Mouse (Mus musculus) spleen, adult 12 weeks (tissue): Measurements from ENCODE around the gene Nfatc2.

Experiments
- DNase-seq: peaks from one replicate; pipeline ENCODE4 v3.0.0; 2022; ENCODE audit warnings: low spot score

Nfatc2 gene

DNA sequence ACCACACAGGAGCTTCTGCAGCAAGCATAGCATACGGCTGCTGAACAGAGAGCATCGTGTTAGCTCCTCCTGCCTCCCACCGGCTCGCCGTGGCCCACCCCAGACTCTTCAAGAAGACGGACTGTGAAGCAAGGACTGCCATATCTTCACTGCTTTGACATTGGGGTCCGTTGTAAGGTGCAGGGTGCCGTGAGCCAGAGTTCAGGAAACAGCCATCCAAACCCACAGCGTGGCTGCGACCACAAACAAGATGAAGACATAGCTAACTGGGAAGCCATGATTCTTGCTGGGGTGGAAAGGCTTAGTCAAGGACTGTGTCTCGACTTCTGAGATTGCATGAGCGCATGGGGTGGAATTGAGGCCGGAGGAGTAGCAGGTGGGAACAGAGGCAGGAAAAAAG lies 111.5 kb downstream of the Nfatc2 start:
- no peak for DNase-seq

DNA sequence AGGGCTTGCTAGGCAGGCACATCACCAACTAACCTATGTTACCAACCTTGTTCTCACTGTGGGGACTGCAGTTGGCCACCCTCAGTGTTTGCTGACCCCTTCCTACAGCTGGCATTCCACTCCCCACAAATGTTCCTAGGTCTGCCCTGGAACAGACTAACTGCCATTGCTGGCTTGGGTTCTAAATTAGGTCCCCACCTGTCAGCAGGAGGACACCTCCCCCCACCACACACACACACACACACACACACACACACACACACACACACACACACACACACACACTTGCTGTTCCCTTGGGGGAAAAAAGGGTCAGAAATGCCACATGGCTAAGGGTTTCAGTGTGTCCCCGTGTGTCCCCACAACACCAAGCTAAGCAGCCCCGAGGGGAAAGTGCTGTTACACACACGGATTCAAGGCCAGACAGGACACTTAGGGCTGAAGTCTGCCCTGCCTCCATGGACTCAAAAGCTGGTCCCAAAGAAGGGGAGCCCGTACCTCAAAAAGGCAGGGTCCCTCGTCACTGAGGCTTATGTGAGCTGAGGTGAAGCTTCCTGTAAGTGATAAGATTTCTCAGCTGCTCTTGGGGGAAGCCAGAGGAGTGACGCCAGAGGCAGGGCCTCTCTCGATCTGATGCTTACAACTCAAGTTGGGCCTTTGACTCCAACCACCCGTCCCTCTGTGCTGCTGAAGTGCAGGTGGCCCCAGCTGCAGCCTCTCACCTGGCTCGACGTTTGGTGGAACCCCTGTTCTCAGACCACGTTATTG lies 113.1 kb downstream of the Nfatc2 start:
- no peak for DNase-seq

DNA sequence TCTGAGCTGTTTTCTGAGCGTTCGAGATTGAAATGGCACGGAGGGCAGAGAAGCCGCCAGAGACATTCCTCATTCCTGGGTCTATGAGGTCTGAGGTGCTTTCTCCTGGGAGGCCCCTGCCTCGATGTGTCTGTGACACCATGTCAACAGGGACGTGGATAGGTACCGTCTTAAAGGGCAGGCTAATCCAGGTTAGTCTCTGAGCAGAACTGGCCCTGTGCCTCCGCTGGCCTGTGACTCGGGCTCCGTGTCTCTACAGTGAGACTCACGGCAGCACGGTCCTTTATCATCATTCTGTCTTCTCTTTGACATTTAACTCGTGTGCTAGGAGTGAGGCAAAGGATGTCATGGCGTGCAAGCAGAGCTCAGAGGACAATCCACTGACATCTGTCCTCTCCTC lies 120.3 kb downstream of the Nfatc2 start:
- no peak for DNase-seq

DNA sequence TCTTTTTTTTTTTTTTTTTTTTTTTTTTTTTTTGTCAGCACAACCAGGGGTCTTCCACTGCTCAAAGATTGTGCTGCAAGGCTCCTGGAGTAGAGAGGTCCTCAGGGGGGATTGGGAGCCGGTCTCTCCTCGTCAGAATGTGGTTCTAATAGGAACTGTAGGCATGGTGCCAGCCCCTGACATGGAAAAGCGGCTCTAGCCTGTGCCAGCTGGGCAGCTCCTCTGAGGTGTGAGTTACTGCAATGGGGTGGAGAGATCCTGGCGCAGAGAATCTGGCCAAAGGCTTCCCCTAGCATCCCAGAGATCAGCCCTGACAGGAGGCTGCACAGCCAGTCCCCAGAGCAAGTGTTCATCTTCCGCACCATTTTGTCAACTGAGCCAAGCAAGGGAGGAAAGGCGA lies 120.8 kb downstream of the Nfatc2 start:
- DNase-seq = no peak

DNA sequence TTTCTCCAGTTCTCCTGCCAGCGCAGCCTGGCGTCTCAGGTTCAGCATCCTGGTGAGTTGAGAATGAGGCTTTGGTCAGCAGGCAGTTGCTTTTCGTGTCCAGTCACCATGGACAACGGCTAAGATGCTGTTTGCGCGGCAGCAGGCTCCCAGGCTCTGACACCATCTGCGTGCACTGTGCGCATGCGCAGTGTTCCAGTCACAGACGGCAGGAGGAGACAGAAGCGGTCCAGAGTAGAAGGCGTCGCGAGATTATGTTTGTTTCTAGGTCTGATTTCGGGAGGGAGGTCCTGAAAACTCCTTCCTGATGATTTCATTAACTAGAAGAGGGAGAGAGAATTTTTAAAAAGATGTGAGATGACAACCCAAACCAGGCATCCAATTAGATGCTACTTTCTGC lies 121.5 kb downstream of the Nfatc2 start:
- no peak for DNase-seq

DNA sequence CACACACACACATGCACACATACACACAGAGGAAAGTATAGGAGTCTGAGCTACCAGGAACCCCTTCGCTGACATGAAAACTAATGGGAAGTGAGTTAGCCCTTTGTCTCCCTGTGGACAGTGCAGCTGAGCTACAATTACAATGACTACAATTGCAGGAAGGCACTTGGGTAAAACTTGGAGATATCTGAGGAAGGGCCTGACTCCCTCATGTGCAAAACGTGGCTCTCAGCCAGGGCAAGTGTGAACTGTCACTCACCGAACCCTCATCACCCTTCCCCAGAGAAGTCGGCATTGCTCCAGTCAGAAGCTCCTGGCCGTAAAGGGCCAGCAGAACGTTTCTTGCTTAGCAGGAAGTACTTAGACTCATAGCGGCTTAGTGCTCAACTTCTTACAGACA lies 123.0 kb downstream of the Nfatc2 start:
- DNase-seq = no peak

DNA sequence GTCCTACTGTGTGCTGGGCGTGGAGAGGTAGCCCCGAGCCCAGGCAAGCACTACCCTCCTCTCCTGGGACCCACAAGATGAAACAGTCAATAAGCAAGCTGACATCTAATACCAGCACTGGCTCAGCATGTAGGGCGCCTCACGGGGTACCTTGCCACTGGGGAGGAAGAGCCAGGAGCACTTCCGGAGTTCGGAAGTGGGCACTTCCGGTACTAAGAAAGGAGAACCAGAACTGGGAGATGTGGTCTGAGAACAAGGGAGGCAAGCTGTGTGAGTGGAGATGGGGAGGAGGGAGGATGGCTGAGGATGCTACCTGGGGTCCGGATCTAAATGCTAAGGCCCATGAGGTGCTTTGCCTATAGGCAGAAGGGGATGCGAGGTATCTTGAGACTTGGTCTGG lies 128.0 kb downstream of the Nfatc2 start:
- no peak for DNase-seq

DNA sequence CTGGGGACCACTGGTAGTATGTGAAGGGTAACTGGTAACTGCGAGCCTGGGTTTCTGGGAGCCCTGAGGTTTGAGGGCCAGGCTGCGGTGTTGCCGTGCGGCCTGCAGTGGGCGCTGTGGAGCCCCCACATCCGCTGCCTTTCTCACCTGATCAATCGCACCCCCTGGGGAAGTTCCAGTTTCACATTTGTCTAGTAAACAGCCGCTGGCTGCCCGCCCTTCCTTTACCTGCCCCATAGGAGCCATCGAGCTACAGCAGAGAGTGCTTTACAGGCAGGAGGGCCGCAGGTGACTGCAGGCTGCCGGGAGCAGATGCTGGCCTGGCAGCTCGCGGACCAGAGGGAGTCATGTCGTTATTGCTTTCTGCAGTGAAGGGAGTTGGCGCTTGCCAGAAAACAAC lies 128.6 kb downstream of the Nfatc2 start:
- DNase-seq = peak; percentile 63

DNA sequence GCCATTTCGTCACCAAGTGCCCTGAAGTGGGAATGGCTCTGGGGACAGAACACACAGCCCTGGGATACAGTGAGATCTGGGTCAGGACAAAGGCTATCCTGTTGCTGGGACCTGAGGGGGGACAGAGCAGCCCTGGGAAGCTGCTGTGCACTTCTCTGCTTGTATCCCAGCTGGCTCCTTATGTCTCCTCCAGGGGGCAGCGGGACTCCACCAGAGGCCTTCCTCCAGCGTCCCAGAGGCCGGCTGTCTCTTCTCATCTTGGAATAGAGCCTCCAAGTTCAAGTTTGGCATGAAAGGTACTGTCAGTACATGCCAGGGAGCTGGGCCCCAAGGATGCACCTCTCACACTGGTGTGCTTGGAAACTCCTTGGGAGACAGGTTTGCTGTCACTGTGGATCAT lies 132.4 kb downstream of the Nfatc2 start:
- peak; percentile 8 for DNase-seq

DNA sequence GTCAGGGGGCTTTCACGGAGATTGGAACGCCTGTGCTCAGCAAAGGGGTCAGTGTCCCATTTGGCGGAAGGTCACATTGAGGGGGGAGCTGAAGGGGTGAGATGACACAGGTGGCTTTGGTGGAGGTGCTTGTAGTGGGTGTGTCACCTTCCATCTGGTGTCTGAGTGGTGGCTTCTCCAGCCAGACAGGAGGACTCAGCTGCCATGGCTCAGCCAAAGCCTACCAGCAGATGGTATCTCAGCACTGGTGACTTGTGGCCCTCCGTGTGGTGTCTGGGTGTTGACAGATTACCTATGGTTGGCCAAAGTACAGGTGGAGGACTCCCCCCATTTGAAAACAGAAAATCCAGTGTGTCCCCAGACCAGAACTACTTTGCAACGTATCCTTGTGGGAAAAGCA lies 134.3 kb downstream of the Nfatc2 start:
- no peak for DNase-seq

DNA sequence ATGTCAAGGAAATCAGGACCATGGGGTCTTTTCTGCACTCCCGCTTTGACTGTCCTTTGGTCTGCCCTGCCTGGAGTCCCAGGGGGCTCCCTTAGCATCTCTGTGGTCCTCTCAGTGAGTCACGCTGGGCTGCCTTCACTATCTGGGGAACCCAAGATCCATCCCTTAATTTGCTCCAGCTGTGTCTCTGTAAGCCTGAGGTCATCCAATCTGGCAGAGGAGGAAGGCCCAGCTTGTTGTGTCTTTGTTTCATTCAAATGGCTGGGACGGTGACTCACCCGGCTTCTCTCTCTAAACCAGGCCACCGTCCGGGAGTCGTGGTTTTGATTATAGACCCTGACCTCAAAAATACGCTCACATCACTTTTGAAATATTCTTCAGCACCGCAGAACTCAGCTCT lies 135.4 kb downstream of the Nfatc2 start:
- no peak for DNase-seq

DNA sequence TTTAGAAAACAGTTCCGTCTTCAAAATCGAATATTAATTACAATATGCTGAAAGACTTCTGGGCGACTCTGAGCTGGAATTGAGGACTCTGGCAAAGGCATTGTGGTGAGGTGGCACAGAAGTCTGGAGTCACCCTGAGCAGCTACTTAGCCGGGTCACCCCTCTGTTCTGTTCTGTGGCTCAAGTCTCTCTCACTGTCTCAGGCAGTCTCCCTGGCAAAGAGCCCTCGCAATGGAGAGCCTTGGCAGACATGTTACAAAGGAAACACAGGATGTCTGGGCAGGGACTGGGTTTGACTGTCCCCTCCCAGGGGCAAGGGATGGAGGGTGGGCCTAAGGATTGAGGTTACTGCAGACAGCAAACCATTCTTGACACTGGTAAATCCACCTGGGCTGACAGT lies 135.8 kb downstream of the Nfatc2 start:
- DNase-seq = no peak

DNA sequence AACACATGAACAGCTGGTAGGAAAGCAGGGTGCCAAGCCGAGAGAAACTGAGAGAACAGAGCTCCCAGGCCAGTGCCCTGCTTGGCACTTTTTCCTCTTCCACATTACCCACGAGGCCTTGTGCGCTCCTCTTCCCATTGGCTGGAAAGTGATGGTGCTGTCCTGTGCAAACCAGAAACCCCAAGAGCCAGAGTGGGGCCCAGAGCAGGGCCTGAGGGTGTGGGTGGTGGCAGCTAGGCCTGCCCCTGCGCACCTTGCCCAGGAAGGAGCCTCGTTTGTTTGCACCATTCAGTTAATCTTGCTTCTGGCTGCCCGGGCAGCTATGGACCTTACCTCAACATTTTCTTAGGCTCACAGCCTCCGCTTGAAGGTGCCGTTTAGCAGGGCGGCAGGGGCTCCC lies 139.6 kb downstream of the Nfatc2 start:
- DNase-seq = no peak

DNA sequence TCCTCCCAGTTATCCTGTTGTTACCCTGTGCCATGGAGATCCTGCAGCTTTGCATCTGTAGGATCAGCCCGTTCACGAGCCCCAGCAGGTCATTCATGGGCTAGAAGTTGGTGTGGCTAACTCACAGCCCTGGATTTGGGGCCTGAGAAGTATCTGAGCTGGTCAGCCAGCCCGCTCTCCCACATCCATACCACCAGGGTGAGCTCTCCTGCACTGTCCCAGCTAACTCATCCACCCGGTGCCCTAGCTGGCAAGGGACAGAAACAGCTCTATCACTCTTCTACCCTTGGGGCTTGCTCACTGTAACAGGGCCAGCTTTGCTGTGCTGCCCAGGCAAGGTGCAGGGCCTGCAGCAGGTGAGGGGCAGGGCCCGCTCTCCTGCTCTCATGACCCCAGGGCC lies 141.8 kb downstream of the Nfatc2 start:
- DNase-seq = no peak

DNA sequence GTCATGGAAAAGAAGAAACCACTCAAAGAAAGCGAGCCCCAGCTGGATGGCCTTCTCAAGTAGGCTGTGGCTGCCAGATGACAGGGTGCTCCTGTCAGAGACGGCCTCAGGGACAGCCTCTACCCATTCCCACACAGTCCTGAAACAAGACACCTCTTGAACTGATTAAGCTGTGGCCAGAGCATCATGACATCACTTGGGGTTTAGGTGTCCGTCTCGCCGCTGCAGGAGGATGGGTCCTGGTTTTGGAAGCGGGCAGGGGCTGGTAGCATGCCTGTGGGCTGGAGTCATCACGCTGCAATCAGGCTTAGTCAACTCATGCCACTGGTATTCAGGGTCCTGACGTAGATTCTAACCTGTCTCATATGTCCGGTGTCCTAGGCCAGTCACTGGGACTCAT lies 142.9 kb downstream of the Nfatc2 start:
- DNase-seq = no peak

DNA sequence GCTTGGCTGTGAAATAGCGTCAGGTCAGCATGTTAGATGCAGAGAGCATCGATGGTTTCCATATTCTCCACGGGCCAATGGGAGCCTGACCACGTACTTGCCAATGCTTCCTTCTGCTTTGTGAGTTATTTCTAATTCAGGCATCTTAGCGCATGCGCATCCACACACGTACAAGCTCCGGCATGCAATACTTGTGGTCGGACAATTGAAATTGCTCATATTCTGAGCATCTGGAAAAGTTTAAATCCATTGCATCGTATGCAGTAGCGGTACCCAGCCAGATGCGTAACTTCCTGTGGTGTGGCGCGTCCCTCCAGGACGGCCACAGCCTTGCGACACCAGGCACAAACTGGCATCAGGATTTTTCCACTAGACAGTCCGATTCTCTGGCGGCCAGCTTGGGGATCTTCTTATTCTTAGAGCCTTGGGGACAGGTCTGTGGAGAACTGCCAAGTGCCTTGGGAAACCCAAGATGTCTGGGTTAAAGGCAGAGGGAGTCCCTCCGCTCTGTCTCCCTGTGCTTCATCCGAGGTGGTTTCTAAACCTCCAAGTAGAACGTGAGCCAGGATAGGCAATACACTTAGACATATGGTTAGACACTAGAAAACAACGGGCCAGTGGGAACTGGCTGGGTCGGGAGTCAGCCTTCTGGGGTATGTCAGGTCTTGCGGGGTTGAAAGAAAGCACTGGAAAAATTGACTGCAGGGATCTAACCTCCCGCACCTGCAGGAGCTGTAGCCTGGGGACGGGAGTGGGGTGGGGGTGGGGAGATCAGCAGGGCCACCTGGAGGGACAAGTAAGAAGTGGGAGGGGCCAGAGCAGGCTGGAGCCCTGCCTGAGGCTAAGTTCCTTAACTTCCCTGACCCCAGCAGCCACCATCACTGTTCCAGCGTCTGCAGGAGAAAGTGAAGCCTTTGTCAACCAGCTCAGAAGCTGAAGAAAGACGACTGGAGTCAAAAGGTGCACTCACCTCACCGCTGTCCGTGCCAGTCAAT lies 149.4 kb downstream of the Nfatc2 start:
- DNase-seq = no peak

DNA sequence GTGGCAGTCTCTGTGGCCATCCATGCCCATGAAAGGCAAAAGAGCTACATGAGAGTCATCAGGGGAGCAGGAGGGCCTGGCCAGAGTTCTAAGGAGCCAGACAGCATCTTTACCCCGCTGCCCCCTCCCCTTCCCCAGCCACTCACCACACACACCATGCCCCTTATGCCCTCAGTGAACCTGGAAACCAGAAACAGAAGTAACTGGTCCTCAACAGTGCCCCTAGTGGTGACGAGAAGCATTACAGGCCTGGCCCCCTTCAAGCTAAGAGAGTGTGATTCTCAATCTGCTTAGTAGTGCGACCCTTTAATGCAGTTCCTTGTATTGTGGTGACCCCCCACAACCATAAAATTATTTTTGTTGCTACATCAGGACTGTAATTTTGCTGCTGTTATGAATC lies 150.5 kb downstream of the Nfatc2 start:
- peak; percentile 12 for DNase-seq

DNA sequence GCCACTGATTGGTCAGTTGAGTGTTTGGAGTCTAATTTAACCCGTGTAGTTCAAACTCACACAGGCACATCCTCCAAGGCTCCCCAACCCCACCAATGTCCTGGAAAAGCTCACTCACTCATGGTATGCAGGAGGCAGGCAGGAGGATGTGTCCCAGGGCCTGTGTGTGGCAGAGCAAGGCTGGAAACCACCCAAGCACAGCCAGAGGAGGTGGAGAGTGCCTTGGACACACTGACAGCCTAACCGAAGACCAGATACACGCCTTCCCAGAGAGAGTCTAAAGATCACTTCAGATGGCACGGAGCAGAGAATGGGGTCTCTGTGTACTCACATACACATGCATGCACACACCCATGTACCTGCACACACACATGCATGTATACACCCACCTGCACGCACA lies 153.4 kb downstream of the Nfatc2 start:
- no peak for DNase-seq

DNA sequence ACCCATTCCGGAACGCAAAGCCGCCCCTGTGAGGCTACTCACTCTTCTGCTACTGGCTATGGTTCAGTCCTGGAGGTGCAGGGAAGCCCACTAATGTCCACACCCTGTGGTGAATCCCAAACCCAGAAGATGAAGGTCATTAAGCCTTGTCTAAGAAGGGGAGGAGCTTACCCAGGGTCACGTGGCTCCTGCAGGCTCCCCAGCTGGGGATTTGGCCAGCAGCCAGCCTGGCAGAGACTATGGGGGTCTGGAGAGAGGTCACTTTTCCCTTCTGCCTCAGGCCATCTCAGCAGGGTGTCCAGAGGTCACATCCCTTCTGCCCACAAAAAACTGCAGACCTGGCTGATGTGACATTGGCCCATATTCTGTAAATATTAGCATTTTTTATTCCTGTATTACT lies 153.9 kb downstream of the Nfatc2 start:
- DNase-seq = no peak

DNA sequence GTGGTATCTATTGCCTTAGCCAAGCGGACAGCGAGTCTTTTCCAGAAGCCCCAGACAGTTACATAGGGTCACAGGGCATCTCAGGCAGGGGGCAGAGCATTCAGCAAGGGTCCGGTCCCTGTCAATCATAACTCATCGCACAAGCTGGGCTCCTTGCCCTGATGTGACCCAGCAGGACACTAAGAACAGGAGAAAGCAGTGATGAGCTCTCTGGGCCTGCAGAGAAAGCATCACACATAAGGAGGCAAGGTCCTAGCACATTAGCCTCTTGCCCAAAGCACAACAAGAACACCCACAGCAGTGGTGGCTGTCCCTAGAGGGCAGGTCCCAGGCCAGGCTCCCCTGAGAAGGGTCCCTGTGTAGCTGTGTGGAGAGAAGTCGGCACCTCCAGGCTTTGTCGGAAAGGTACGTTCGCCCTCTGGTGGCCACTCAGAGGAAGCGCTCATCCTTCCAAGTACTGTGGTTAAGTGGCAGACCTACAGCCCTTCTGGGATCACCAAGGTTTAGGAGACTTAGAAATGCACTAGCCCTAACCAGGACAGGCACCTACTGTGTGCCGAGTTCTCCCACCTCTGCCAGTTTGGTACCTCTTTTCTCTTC lies 156.1 kb downstream of the Nfatc2 start:
- DNase-seq = peak; percentile 9

DNA sequence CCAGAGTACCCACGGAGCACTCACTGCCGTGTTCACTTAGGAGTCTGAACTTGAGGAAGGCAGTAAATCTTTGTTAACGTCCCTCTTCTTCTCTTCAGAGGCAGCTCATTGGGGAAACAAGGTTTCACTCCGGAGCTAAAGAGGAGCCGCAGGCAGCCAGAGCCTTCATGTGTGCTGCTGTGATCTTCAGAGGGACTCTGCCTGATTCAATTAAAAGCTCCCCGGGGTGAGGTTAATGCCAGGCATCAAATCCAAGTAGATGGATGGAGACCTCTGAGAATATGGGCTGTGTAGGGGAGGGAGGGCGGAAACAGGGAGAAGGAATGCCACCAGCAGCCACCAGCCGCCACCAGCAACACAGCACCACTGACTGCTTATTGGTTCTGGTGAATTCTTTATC lies 157.3 kb downstream of the Nfatc2 start:
- no peak for DNase-seq

DNA sequence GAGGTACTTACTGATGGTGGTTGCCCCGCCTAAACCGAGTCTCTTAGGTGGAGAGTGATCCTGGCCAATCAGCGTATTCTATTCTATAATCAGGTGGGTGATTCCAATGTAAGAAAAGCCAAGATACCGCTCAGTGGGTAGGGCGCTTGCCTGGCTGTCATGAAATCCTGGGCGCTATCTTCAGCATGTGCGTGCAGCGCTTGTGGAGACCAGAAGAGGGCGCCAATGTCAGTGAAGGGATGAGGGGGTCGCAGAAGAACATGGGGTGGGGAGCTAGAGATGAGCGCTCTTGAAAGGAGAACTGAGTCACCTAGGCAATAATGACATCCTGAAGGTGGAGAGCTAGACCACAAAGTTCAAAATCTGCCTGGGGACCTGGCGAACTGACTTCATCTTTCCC lies 160.0 kb downstream of the Nfatc2 start:
- no peak for DNase-seq

DNA sequence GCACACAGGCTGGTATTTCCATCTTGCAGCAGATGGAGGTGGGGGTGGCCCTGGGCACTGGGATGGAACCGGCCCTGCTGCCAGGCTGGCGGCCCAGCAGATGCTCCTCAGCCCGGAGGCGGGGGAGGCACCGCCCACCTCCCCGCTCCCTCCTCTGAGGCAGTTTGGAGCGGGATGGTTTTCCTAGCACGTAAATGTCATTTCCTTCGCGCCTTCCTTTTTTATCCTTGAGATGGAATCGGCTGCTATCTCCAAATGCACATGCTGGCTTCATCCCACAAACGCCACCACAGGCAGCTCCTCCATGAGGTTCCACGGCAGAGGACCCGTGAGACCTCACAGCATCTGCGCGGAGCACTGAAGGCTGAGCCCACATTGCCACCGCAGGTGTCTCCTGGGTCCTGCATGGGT lies 160.5 kb downstream of the Nfatc2 start:
- no peak for DNase-seq
